Mouse (Mus musculus) intestine, postnatal 0 days (tissue): Measurements from ENCODE around the gene Gm21885. TPM values are rescaled to one million over a fixed set of nuclear protein-coding genes. Genes with fewer than 3 reads are reported as not detected.

Experiments
- ATAC-seq: fragments of 200-750 bp; cut with Nextera tagmentation; 2 replicates; pipeline ENCODE4 v1.8.0; 2017; ENCODE audit warnings: mild to moderate bottlenecking, moderate TSS enrichment, moderate library complexity
- H3K27ac ChIP-seq: fragments of 300-500 bp; sonication (generic); 2 replicates; pipeline ENCODE4 v1.5.1; 2014; ENCODE audit warnings: mild to moderate bottlenecking, low read depth, low read length, moderate library complexity
- H3K27me3 ChIP-seq: fragments of 300-500 bp; sonication (generic); replicated peaks from 2 replicates; pipeline ENCODE4 v1.6.1; 2014; ENCODE audit warnings: low read length, mixed read lengths; ENCODE audit not compliant: control insufficient read depth, insufficient read depth
- H3K36me3 ChIP-seq: fragments of 300-500 bp; sonication (generic); 2 replicates; pipeline ENCODE4 v1.6.1; 2014; ENCODE audit warnings: mild to moderate bottlenecking, moderate library complexity; ENCODE audit not compliant: control insufficient read depth, insufficient read depth
- H3K4me1 ChIP-seq: fragments of 300-500 bp; sonication (generic); replicated peaks from 2 replicates; pipeline ENCODE4 v1.6.1; 2014; ENCODE audit warnings: antibody characterized with exemption, low read length, mixed read lengths; ENCODE audit not compliant: control insufficient read depth, insufficient read depth
- H3K4me2 ChIP-seq: fragments of 300-500 bp; sonication (generic); replicated peaks from 2 replicates; pipeline ENCODE4 v1.6.1; 2014; ENCODE audit warnings: low read depth, mild to moderate bottlenecking, moderate library complexity
- H3K4me3 ChIP-seq: fragments of 300-500 bp; sonication (generic); 2 replicates; pipeline ENCODE4 v1.5.1; 2014; ENCODE audit warnings: low read depth, low read length
- H3K9ac ChIP-seq: fragments of 300-500 bp; sonication (generic); 2 replicates; pipeline ENCODE4 v1.6.1; 2014; ENCODE audit warnings: mild to moderate bottlenecking, low read depth, low read length
- H3K9me3 ChIP-seq: fragments of 300-500 bp; sonication (generic); 2 replicates; pipeline ENCODE4 v1.6.1; 2016; ENCODE audit warnings: mixed run types; ENCODE audit not compliant: control insufficient read depth
- CTCF ChIP-seq: sonication (generic); IDR thresholded peaks from 2 replicates; pipeline ENCODE4 v1.5.1; 2016; ENCODE audit warnings: low read depth, mild to moderate bottlenecking, control low read depth, antibody characterized with exemption, moderate library complexity
- WGBS: fragments of 180-500 bp; shearing (Covaris S2); extraction: QIAGEN DNeasy Blood & Tissue Kit; methylation state at CpG from one replicate; pipeline ENCODE4 v1.1.7; 2014; 5-methylcytosine and 5-hydroxymethylcytosine counted together
- polyA plus RNA-seq: library from polyadenylated mRNA; unstranded; fragments of >200 nt; fragmentation: Nextera tagmentation; extraction: Ambion mirVana; gene quantifications from 2 replicates; pipeline ENCODE4 v1.2.1, GENCODE M21; 2015

The Gm21885 gene
- polyA plus RNA-seq, 1 experiment from 2014 or later = 92.5 TPM

DNA sequence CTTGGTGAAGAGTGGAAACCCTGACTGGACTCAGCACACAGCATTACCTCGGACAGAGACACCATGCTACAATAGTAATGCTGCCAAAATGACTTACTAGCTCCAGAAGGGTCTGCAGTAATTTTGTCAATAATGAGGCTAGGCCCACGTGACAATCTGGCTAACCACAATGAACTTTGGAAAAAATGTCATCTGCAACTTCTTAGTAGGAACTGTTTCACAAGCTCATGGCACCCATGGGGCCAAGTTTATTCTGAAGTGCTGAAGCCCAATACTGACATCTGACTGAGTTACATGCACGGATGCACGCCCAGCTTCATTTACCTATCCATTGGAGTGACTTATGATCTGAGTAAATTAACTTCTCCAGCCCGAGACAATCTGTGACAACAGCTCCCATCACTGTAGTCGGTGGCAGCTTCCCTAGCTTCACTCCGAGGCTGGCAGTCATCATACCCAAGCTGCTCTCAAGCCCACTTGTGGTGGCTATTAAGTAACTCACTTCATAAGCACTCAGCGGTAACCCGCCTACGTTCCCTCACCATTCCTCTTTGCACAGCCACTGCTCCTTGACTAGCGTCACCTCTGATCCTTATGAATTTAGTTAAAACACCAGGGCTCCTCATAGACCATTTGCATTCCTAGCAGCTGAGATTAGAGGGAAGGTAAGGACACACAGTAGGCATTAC, 4.4 kb downstream of the Gm21885 start:
- WGBS = 86% methylated on average over 11 of the region's 11 CpGs
- Histone ChIP-seq H3K4me2 (no peak overlapping the region), H3K4me1 (no peaks in the 10 kb centered on the region), H3K36me3 (peaks cover 53% of the 10 kb centered on the region), H3K9me3 (no peaks in the 10 kb centered on the region), H3K27me3 (no peaks in the 10 kb centered on the region), H3K27ac (peak overlapping the region; percentile 36), H3K4me3 (no peak overlapping the region), H3K9ac (no peak overlapping the region)
- TF ChIP-seq CTCF = no peak
- ATAC-seq = no peak

DNA sequence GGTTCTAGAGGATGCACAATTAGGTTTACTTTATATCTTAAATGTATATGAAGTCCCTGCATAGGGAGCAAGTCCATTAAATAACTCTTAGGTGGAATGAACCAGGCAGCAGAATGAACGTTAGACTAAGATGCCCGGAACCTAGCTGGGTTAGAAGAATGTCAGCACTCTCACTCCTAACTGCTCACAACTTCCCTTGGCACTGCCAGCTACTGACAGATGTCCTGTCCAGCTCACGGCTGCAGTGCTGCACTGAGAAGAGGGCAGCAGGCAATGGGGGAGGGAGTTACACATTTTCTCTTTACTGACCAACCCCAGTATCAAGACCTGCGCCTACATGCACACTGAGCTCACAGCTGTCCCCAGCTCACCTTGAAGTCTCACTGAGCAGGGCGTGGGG, 5.4 kb downstream of the Gm21885 start:
- H3K27me3 ChIP-seq = no peaks in the 10 kb centered on the region
- ATAC-seq = no peak
- no peak for TF ChIP-seq CTCF
- no peaks in the 10 kb centered on the region for H3K4me1 ChIP-seq
- H3K4me2 ChIP-seq = no peak overlapping the region
- no peak overlapping the region for H3K27ac ChIP-seq
- no peak overlapping the region for H3K9ac ChIP-seq
- H3K4me3 ChIP-seq = no peak overlapping the region
- 82% methylated on average over 5 of the region's 5 CpGs for WGBS
- H3K36me3 ChIP-seq = peaks cover 53% of the 10 kb centered on the region
- H3K9me3 ChIP-seq = no peaks in the 10 kb centered on the region

DNA sequence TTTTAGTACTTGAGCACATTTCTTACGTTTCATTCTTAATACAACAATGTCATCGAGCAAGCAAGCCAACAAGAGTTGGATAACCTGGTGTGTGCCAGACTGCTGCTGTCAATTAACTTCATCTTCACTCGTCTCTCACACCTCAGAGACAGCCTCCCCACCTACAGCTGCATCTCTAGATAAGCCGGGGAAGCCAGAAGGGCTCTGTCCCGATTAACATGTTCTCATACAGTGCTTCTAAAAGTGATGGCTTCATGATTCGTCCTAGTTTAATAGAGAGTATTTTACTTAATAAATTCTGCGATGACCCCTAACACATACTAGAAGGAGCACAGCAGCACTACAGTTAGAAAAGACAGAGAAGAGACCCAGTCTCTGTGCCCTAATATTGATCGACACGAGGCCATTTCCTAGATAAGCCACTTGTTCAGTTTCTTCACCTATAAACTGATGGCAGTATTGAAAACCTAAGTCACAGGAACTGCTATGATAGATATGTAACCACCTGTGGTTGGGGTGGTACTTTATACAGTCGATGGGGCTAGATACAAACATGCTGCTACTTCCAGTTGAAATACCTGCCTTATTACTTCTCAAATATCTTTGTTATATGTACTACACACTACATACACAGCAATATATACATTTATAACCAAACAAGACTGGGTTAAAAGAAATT, 8.5 kb downstream of the Gm21885 start:
- no peak overlapping the region for H3K4me2 ChIP-seq
- no peak for TF ChIP-seq CTCF
- H3K4me3 ChIP-seq = no peak overlapping the region
- ATAC-seq = no peak
- no peaks in the 10 kb centered on the region for H3K27me3 ChIP-seq
- no peaks in the 10 kb centered on the region for H3K4me1 ChIP-seq
- 89% methylated on average over 10 of the region's 10 CpGs for WGBS
- peak overlapping the region; percentile 4; the same call in 1 of the 2 replicates for H3K27ac ChIP-seq
- peaks cover 74% of the 10 kb centered on the region for H3K36me3 ChIP-seq
- H3K9me3 ChIP-seq = no peaks in the 10 kb centered on the region
- no peak overlapping the region for H3K9ac ChIP-seq

DNA sequence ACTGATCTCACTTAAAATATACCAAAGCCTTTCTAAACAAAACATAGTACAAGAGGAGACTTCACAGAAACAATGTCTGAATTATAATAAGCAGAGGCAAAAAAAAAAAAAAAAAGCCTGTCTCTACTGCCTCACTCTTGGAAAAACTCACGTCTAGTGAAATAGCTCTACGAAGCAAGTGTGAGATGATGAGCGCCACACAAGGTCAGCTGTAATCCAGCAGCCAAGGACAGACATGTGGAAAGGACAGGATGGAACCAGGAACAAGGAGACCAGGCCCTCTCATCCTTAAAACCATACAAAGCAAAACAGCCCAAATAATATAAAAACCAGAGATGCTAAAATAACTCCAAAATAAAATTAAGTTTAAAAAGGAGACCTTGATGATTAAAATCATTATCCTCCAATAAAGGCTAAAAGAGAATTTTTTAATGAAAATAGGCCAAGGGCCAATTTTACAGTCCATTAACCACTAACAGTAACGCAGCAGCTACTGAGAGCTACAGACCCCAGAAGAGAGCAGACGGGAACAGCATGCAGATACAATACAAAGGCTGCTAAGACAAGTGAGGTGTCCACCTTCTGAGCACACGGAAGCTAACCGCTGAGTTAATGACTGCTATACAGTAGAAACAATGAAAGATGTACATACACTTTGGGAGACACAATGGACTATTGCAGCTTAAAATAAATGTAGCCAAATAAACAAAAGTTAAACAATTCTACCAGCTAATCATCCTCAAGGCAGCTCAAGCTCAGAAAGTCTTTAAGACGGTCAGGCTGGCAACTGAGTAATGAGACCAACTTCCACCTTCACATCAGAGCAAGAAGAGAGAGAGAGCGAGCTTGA, 13.5 kb downstream of the Gm21885 start:
- TF ChIP-seq CTCF = no peak
- no peaks in the 10 kb centered on the region for H3K27me3 ChIP-seq
- 85% methylated on average over 9 of the region's 9 CpGs for WGBS

DNA sequence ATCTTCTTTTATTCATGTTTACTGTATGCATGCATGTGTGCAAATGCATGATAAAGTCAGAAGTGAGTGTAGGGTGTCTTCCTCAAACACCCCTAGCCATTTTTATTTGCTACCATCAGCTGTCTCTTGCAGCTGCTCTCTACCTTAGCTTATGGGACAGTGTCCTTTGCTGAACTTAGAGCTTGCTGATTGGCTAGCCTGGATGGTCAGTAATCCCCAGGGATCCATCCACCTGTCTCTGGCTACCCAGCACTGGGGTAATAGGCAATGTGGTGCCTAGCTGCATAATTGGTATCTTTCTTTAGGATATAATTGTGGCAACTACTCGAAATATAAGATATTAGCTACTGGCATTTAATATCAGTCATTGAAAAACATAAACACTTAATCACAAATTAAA, 31.1 kb downstream of the Gm21885 start:
- Histone ChIP-seq H3K9ac (no peak overlapping the region), H3K4me2 (no peak overlapping the region), H3K9me3 (no peaks in the 10 kb centered on the region), H3K4me1 (peaks cover 14% of the 10 kb centered on the region; the same call in 1 of the 2 replicates), H3K27me3 (no peaks in the 10 kb centered on the region), H3K4me3 (no peak overlapping the region), H3K36me3 (no peaks in the 10 kb centered on the region), H3K27ac (no peak overlapping the region)
- WGBS = 69% methylated on average over 1 of the region's 1 CpGs
- no peak for TF ChIP-seq CTCF
- no peak for ATAC-seq

More for the DNA sequence above, 13.5 kb downstream of the Gm21885 start:
- Histone ChIP-seq H3K27ac (no peak overlapping the region), H3K36me3 (peaks cover 78% of the 10 kb centered on the region), H3K9me3 (no peaks in the 10 kb centered on the region), H3K9ac (no peak overlapping the region), H3K4me1 (no peaks in the 10 kb centered on the region), H3K4me2 (no peak overlapping the region), H3K4me3 (no peak overlapping the region)
- ATAC-seq = no peak

DNA sequence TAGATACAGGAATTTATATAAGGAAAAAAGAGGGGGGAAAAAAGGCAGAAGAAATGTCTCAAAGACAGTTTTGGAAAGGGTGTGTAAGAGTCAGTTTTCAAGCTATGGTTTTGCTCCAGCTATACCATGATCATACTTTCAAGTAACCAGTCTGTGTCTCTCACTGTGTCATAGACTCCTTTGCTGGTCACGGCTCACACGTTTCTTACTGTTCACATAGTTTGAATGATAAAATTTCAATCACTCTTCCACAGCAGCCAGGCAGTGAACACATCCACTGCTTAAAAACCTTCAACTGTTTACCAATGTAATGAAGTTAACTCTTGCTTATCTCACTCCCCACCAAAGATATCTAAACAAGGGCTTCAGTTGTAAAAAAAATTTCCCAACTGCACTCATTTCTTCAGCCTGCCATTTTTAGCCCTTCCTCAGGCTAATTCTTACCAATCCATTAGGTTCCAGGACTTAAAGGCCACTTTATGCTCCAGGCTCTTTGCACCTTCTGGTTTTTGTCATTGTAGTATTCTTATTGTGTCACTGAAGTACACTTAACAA, 32.5 kb downstream of the Gm21885 start:
- Histone ChIP-seq H3K36me3 (no peaks in the 10 kb centered on the region), H3K27ac (no peak overlapping the region), H3K9ac (no peak overlapping the region), H3K27me3 (no peaks in the 10 kb centered on the region), H3K9me3 (no peaks in the 10 kb centered on the region), H3K4me2 (no peak overlapping the region), H3K4me3 (no peak overlapping the region), H3K4me1 (peaks cover 14% of the 10 kb centered on the region; the same call in 1 of the 2 replicates)
- no peak for TF ChIP-seq CTCF
- 39% methylated on average over 2 of the region's 2 CpGs for WGBS
- no peak for ATAC-seq
